Mouse (Mus musculus): ENCODE measurements at regions not wholly inside any gene's neighbourhood (a gene's known extent, or its start where the extent isn't known, plus 50 kb on each side); places are given as distances from the start of the nearest gene placed in this dataset.
"Not testable (repeated sequence)": the region's sequence is repeated elsewhere in the genome, so short reads cannot be mapped to it uniquely, and the experiment has no call there.

- DNase-seq = no peak
- intact Hi-C loops (cut with DNase I) = no loop called here
These were observed 261.5 kb upstream of the Ube2e3 start for GRCm38 (mm10) chr2:78606388-78606787.

- DNase-seq = no peak
- intact Hi-C loops (cut with DNase I) = no loop called here
These were observed 267.2 kb upstream of the Ube2e3 start for GRCm38 (mm10) chr2:78600753-78601152.

GRCm38 (mm10) chr2:78598039-78598438 lies 269.9 kb upstream of the Ube2e3 start:
- DNase-seq = no peak
- intact Hi-C loops (cut with DNase I) = no loop called here

GRCm38 (mm10) chr2:78596251-78596650 lies 271.7 kb upstream of the Ube2e3 start:
- no peak for DNase-seq
- intact Hi-C loops (cut with DNase I) = no loop called here

GRCm38 (mm10) chr2:78580013-78580412 lies 287.9 kb upstream of the Ube2e3 start:
- no peak for DNase-seq
- intact Hi-C loops (cut with DNase I) = no loop called here

- intact Hi-C loops (cut with DNase I) = no loop called here
- DNase-seq = no peak
These were observed 295.4 kb upstream of the Ube2e3 start for GRCm38 (mm10) chr2:78572492-78572891.

GRCm38 (mm10) chr2:78558128-78558527 lies 309.8 kb upstream of the Ube2e3 start:
- intact Hi-C loops (cut with DNase I) = no loop called here
- no peak for DNase-seq

GRCm38 (mm10) chr2:78551085-78551484 lies 316.8 kb upstream of the Ube2e3 start:
- intact Hi-C loops (cut with DNase I) = no loop called here
- DNase-seq = no peak

- no peak for DNase-seq
- intact Hi-C loops (cut with DNase I) = no loop called here
These were observed 319.0 kb upstream of the Ube2e3 start for GRCm38 (mm10) chr2:78548683-78549467.

GRCm38 (mm10) chr2:78547286-78547685 lies 320.6 kb upstream of the Ube2e3 start:
- intact Hi-C loops (cut with DNase I) = no loop called here
- no peak for DNase-seq

GRCm38 (mm10) chr2:78540422-78540821 lies 327.5 kb upstream of the Ube2e3 start:
- intact Hi-C loops (cut with DNase I) = no loop called here

GRCm38 (mm10) chr2:78539592-78540300 lies 328.2 kb upstream of the Ube2e3 start:
- DNase-seq = peak in 1 of 2 experiments; percentile 10
- intact Hi-C loops (cut with DNase I) = no loop called here

More at GRCm38 (mm10) chr2:78540422-78540821, 327.5 kb upstream of the Ube2e3 start:
- DNase-seq = no peak

GRCm38 (mm10) chr2:78537574-78537973 lies 330.4 kb upstream of the Ube2e3 start:
- intact Hi-C loops (cut with DNase I) = no loop called here
- DNase-seq = no peak

GRCm38 (mm10) chr2:78533881-78534280 lies 334.0 kb upstream of the Ube2e3 start:
- intact Hi-C loops (cut with DNase I); DNase-seq: not testable (repeated sequence)

GRCm38 (mm10) chr2:78530535-78530934 lies 337.4 kb upstream of the Ube2e3 start:
- DNase-seq = no peak
- intact Hi-C loops (cut with DNase I) = no loop called here

GRCm38 (mm10) chr2:78520258-78521023 lies 347.5 kb upstream of the Ube2e3 start:
- intact Hi-C loops (cut with DNase I) = no loop called here

GRCm38 (mm10) chr2:78493115-78493514 lies 374.8 kb upstream of the Ube2e3 start:
- no peak for DNase-seq
- intact Hi-C loops (cut with DNase I) = no loop called here

More at GRCm38 (mm10) chr2:78520258-78521023, 347.5 kb upstream of the Ube2e3 start:
- DNase-seq = no peak

- intact Hi-C loops (cut with DNase I) = no loop called here
- no peak for DNase-seq
These were observed 387.9 kb upstream of the Ube2e3 start for GRCm38 (mm10) chr2:78480036-78480435.

- DNase-seq = no peak
- intact Hi-C loops (cut with DNase I) = no loop called here
These were observed 408.5 kb upstream of the Ube2e3 start for GRCm38 (mm10) chr2:78459444-78459843.

- intact Hi-C loops (cut with DNase I) = no loop called here
- no peak for DNase-seq
These were observed 414.5 kb upstream of the Ube2e3 start for GRCm38 (mm10) chr2:78453411-78453810.

- no peak for DNase-seq
- intact Hi-C loops (cut with DNase I) = no loop called here
These were observed 431.1 kb upstream of the Ube2e3 start for GRCm38 (mm10) chr2:78436816-78437215.

All from gastrocnemius, postnatal 36 days (tissue).